Mouse (Mus musculus) urinary bladder, postnatal 14 days (tissue): ENCODE measurements at regions not wholly inside any gene's neighbourhood (a gene's known extent, or its start where the extent isn't known, plus 50 kb on each side); places are given as distances from the start of the nearest gene placed in this dataset.
A peak's percentile ranks its signal among the peaks of the same experiment; 100 is the strongest.

Experiments used
- DNase-seq: peaks from one replicate; pipeline ENCODE4 v3.0.0; 2021; ENCODE audit warnings: low spot score

DNA sequence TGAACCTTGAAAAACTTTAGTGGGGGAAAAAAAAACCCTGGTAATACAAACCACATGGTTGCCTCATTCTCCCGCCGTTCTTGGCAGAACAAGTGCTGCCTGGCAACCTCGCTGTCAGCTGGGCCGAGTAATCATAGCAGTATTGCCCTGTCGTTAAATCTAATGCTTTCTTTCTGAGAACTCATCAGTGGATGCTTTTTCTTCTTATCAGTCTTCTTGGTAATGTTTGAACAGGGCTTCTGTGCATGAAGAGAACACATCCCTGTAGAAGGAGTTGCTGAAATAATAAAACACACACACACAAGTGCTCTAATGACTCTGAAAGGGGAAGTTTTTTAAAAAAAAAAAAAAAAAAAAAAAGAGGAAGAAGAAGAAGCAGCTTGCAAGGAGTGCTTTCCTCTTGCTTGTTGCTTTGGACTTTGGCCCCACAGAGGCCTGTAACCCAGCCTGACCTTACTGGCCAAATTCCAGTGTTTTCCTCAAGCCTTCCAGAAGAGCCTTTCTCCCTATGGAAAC, 200.9 kb upstream of the Cited2 start:
- DNase-seq: peak; percentile 19

DNA sequence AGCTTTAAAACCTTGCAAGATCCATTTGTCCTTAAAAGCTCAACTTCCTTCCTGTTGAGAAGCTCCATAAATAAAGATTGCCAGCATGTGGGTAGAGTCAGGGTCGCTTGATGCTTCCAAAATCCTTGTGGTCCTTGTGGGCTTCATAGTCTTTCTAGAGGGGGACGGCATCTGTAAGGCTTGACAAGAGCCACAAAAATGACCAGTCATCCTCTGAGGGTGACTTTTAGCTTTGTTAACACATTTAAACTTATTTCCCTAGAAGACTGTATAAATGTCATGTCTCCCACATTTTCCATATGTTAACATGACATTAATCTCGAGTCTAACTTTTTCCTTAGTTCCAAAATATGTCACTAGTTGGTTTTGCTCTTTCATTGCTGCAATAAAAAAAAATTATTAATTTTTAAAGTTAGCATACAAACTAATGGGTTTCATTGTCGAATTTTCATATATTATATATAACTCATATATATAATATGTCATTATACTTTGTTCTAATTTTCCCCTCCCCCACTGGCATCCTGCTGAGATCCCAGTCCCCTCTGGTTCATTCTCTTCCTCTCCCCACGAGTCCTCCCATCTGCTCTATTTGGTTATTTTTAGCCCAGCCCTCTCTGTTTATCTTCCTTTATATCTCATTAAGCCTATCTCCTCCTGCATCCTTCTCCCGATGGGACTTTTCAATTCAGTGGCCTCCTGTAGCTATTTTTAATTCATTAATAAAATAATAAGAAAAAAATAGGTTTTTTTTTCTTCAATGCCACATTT, 199.3 kb upstream of the Cited2 start:
- DNase-seq: no peak

DNA sequence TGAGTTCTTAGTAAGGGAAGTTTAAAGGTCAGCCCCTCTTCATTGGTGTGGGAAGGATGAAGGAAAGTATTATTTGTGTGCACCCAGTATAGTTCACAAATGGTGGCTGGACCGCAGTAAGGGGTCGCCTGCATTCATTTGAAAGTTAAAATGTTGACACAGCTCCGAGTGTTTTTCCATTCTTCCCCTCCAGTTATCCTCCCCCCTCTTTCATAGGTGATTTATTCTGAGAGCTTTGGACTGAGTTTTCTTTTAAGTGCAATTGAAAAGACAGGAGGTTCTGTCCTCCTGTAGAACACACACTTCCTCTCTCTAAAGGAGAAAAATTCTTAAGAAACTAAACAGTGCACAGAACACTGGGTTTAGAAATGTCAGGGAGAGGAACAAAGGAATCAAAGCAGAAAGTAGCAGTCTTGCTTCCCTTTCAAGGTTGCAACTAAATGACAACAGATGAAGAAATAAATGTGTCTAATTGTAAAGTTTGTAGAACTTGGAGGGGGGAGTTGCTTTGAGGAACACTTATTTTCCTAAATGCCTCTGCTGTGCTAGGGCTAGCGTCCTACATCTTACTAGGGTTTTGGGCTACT, 195.8 kb upstream of the Cited2 start:
- DNase-seq: no peak

DNA sequence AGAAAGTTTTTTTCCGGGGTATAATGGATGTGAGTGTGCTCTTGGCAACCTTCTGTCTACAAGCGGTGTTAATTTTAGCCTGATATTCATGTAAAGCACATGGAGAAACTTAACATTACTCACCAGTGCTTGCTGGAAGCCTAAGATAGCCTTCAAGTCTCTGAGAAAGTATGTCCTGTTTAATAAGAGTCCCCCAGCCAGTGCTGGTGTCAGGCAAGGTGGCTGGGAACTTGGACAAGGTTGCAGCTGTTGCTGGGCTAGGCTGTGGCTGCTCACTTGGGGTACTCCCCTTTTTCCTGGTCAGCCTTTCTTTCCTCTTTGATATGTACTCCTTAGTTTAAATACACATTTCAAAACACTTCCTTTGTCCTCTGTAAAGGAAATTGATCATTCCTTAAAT, 194.9 kb upstream of the Cited2 start:
- no peak for DNase-seq

DNA sequence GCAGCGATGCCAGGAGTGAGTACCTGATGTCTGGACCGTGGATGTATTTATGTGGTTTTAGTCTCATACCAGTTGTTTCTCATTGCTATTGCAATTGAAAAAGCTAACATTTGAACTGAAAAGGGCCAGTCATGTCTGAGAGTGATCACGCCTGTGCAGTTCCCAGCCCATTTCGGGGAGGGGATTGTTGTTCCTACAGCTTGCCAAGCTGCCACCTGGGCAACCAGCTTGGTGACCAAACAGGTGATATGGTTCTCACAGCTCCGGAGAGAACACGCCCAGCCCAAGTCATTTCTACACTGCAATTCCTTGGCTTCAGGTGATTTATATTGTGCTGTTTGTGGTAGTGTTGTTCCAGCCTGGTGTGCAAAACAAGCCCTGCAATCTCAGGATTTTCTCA, 194.2 kb upstream of the Cited2 start:
- DNase-seq: no peak

DNA sequence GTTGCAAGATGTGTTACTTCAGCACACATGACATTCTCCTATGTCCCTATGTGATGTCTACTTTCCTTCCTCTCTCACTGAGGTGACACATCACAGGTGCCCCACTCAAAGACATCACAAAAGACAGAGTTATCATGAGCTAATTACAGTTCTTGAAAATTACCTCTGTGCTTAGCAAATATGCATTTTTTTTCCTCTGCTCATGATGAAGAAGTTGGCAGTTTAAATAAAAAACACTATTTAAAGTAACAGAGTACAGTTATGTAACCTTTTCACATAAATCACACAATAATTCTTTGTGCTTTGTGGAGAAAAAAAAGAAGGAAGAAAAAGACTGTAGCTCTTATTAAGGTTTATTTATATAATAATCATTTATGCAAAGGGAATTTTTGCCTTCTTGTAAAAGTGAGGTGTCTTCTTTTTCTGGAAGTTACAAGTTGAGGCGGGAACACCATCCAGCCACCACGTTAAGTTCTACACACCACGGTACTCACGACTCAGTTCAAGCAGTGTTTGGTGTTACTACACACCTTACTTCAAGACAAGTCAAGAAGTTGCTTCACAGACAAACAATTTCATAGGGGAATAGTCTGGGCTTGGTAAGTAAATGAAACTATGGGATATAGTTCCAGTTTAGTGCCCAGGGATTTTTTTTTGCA, 193.0 kb upstream of the Cited2 start:
- DNase-seq: no peak

GRCm38 (mm10) chr10:17531021-17531420, 192.0 kb upstream of the Cited2 start:
- no peak for DNase-seq

DNA sequence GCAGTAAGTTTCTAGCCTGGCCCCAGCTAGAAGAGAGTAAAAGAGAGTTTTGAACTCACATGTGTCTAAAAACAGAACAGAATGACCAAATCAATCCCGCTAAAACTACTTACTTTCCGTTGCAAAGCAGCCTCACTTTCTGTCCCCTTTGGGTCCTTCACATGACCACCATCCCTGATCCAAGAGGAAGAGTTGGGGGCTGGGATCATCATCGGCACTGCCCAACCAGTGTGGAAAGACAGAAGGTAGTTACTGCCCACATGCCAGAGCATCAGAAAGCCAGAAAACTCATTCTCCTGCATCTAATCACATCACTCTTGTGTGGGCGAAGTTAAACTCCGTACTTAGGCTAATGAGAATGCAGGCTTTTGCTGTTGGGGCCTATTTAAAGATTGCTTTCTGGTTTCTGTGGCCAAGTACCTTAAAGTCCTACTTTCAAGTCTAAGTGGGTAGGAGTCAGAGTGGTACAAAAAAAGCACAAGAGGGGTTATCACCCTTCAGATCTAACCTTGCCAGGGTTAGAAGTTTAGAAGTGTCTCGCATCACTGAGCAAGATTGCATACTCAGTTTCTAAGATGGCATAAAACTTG, 184.0 kb upstream of the Cited2 start:
- DNase-seq: no peak

- DNase-seq: no peak
These were observed 182.3 kb upstream of the Cited2 start for GRCm38 (mm10) chr10:17540404-17541375.

GRCm38 (mm10) chr10:17542104-17542846, 180.7 kb upstream of the Cited2 start:
- no peak for DNase-seq

DNA sequence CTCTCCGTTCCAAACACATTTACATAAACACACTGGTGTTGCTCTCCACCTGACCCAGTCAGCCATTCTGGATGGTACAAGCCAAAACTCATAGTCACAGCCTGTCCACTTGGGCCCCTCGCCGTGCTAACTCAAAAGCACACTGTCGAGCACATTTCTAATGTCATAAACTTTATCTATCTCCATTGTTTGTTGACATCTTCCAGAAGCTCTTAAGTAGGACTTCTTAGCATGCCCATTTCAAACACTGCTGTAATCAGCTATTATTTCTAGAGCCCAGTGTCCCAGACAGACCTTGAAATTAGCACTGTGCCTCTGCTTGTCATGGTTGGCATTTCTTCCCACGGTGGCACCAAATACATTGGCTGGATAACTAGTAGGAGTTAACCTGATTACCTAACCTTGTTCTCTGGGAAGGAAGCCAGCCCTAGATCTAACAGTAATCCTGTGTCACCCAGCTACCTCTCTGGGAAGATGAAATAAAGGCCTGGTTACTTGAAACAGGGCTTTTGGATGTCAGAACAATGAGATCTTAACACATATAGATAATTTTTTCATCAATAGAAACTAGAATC, 180.1 kb upstream of the Cited2 start:
- DNase-seq: no peak

DNA sequence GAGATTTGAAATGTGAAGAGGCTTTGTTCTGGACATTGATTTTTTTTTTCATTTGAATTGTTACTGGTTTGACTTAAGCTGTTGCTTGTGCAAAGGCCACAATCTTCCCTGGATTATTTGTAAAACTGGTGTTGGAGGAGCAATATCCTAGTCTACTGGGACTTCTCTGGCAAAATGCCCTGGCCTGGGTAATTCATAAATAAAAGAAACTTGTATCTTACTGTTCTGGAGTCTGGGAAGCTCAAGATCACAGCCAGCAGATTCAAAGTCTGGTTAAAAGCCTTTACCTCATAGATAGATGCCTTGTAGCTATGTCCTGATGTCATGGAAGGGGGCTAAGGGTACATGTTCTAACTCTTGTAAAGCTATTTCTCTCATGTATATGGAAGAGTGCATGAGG, 177.7 kb upstream of the Cited2 start:
- DNase-seq: no peak

DNA sequence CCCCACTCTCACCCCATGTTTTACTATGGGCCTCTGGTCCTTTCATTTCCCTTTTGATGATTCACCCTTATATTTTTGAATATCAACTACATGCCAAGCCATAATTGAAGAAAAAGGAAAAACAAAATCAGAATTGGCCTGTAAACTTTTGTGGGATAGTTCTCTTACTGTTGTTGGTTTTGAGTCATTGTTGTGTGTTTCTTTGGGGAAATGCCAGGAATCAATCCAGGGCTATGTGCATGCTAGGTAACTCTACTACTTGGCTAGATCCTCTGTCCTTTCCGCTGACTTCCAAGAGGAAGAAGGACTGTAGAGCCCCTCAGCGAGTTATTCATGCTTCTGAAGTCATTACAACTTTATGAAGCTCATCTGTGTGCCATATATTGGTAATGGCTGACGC, 175.0 kb upstream of the Cited2 start:
- no peak for DNase-seq

DNA sequence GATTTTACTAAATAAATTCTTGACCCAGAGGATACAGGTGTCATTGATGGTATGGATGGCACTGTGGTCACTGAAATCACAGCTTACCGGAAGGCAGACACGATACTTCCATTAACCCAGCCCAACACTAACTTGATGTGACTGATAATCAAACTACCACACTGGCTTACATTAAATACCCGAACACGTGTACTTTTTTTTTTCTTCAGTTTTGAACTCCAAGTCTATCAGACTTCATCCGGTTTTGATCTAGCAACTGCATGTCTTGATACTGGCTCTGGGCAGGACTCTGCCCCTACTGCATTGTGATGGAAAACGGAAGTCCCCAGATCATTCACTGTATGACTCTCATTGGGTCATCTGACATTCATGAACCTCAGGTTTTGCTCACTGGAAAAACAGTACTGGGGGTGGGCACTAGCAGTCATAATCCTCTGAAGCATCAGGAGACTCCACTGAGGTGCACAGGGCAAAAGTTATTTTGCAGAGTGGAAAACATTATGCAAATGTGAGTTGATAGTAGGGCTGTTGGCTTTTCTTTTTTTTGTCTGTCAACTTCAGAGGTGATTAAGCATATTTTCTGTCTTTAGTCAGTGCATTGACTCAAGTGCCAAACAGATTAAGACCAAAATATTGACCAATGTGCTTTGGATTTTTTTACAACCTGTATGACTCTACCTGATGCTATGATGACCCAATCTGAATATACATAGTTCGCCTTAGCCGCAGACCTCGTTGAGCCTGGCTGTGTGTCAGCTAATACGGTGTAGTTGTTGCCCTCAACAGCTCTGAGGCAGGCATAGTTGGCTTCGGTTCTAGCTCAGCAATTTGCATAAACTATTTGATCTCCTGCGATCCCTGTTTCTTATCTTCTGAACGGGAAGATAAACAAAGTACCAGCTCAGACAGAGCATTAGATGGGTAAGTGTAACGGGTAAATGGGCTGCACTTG, 174.1 kb upstream of the Cited2 start:
- no peak for DNase-seq

DNA sequence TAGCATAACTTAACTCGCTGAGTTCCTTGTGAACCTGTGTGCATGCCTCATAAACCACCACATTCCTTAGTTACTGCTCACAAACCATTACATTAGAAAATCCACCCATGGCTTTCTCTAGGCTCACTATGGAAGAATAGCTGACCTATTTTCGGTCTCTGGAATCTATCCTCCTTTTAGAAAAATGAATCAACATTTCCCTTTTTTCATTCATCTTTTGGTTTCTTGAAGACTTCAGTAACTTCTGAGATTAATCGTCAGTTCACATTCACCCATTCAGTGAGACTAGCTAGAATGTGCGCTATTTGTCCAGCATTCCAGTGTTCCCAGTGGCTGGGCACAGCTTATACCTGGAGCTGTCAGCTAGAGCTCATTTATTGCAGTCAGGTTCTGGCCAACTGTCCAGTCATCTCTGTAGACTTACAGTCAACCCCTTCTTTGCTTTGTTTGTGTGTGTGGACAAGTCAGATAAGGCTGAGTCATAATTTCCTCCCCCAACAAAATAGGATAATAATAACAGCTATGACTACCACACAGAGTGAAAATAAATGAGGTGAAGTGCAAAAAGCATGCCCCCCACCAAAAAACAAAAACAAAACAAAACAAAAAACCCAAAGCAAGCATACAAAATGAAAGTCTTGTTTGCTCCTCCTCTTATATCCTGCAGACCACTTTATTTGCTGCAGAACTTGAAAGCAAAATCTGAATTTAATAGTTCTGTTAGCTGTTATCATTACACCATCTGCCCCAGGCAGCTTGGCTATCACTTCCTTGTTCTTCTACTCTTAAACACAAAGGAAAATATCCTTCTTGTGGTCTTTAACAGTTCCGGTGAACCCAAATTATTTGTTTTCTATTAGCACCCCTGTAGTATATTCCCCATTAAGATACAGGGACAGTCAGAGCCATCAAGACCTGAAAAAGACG, 173.0 kb upstream of the Cited2 start:
- no peak for DNase-seq

- no peak for DNase-seq
These were observed 172.4 kb upstream of the Cited2 start for GRCm38 (mm10) chr10:17550638-17551013.

- DNase-seq: no peak
These were observed 171.1 kb upstream of the Cited2 start for GRCm38 (mm10) chr10:17551869-17552268.

DNA sequence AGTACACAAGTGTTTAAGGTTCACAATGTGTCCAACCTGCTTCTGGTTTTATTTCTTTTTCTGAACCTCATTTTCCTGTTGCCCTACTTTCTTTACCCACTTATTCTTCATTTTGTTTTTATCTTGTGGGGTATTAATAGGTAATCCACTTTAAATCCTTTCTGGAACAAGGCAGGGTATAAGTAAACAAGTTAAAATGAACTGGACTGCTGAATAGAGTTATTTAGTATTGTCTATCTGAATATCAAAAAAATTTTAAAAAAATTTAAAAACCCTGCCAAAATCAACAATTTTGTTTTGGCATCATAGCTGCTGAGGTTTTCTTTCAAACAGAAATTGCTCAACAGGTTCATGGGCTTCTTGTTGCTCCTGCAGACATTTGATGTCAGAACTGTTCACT, 170.7 kb upstream of the Cited2 start:
- DNase-seq: no peak
